Mouse (Mus musculus): ENCODE results near the gene Tmem252. TPM values are rescaled to one million over a fixed set of nuclear protein-coding genes. Genes with fewer than 3 reads are reported as not detected.

Gene Tmem252
- not detected in 2 replicates for total RNA-seq (2023)

GRCm38 (mm10) chr19:24673762-24674161, at the start of gene Tmem252:
Tmem252 (plus strand) TSS chr19:24674008.

Other genes starting within 250 kb of the Tmem252 start
- gene Fam122a, start 196.7 kb upstream of the Tmem252 start, total RNA-seq (2023) = 37.6 and 38.5 TPM in 2 replicates
- gene Pip5k1b, start 118.1 kb upstream of the Tmem252 start, total RNA-seq (2023) = 29.0 and 43.7 TPM in 2 replicates
- gene Pgm5, start 187.8 kb downstream of the Tmem252 start, total RNA-seq (2023) = not detected in 2 replicates
- 35.1 and 49.7 TPM in 2 replicates for gene Gm10053, start 201.7 kb downstream of the Tmem252 start, total RNA-seq (2023)
- 4.5 TPM in 2 replicates for gene Foxd4, start 227.2 kb downstream of the Tmem252 start, total RNA-seq (2023)